Mouse (Mus musculus) embryo, embryonic 10 days (tissue): ENCODE measurements at regions not wholly inside any gene's neighbourhood (a gene's known extent, or its start where the extent isn't known, plus 50 kb on each side); places are given as distances from the start of the nearest gene placed in this dataset.

Experiments
- DNase-seq: peaks from one replicate; pipeline ENCODE4 v3.0.0-alpha.2; 2015; ENCODE audit warnings: low spot score

DNA sequence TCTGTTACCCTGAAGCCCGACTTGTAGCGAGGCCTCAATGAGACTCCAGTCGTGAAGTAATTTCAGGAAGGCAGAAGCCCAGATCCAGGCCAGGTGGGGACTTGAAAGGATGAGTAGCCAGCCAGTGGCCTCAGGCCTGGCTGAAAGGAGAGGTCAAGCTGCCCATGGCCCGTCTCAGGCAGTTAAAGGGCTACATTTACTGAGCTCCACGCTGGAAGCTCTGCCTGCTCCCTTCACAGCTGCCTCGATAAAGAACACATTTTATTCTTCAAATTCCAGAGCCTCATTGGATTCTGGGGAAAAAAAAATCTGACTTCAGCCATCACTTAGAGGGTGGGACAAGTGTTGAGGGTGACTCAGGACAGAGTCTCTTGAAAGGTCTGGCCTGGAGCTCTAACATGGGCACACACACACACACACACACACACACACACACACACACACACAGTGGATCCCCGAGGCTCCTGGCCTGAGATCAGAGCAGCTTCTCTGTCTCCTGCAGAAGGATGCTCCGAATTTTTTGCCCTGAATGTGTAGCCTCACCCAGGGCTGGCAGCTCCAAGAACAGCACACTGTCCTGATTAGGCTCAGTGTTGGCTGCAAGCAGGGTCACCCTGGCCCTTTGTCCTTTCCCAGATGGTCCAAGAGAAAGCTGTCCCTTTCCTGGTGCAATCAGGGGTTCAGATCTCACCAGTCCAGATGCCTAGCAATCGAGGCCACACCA lies 53.0 kb downstream of the Gadd45g start:
- DNase-seq = no peak

DNA sequence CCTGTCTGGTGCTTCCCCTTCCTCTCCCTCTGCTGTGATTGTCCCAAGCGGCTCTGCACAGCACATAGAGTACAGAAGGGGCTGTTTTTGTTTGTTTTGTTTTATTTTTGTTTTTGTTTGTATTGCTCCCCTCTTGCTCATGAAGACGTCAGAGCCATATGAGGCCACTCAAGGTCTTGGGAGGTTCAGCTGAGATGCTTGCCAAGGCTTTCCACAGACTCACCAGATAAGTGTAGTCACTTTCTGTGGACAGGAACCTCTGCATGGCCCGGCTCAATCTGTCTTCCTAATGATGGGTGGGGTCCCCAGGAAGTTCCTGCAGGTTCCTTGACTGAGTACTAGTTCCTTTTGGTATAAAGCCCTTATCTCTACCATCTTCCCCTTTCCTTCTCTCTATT lies 53.6 kb downstream of the Gadd45g start:
- no peak for DNase-seq

DNA sequence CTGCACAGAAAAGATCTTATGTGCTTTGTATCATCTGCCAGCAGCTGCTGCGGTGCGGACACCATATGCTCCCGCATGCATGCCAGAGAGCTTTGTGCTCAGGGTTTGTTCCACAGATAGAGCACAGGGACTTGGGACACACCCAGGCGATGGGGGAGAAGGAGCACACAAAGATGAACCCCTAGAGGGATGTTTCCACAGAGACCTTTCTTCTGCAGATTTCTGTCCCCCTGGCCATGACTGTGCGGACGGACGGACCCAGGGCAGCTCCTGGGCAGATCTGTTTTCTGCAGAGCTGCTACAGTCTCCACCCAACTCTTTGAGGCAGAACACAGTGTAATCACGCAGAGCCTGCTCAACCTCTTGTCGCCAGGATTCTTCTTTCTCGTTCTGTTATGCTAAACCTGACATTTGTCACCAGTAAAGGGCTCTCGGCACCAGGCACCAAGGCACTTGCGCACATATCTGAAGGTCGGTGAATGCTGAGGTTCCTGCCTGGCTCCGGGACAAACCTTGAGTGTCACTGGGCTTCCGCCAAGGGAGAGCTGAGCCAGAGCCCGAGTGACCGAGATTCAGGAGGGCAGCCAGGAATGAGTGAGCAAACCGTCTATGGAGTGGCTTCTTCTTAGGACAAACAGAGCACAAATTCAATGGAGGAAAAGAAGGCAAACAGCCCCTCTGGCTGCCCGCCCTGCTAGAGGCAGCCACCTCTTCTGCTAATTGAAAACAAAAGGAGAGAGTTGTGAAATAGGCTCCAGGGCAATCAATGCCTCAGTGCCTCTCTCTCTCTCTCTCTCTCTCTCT lies 56.2 kb downstream of the Gadd45g start:
- DNase-seq = peak; percentile 45

- DNase-seq = peak; percentile 42
Observed at GRCm38 (mm10) chr13:51903324-51903939, 57.0 kb downstream of the Gadd45g start.

DNA sequence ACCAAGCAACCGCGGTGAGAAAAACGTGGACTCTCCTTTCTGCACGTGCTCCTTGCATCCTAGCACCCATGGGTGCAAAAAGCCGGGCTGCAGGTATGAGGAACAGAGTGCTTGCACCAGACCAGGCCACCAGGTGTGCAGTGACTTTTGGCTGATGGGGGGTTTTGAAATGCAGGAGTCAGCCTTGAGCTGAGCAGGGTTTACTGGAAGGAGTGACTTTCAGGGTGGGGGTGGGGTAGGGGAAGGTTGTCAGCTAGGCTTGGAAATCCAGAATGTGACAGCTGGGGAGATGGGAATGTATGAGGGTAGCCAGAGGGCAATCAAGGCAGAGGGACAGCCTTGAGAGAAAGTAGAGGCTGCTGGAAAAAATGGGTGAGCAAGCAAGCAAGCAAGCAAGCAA lies 58.8 kb downstream of the Gadd45g start:
- no peak for DNase-seq

- DNase-seq = no peak
Observed at GRCm38 (mm10) chr13:51906103-51906502, 59.6 kb downstream of the Gadd45g start.

- DNase-seq = no peak
Observed at GRCm38 (mm10) chr13:51908514-51908913, 62.0 kb downstream of the Gadd45g start.

DNA sequence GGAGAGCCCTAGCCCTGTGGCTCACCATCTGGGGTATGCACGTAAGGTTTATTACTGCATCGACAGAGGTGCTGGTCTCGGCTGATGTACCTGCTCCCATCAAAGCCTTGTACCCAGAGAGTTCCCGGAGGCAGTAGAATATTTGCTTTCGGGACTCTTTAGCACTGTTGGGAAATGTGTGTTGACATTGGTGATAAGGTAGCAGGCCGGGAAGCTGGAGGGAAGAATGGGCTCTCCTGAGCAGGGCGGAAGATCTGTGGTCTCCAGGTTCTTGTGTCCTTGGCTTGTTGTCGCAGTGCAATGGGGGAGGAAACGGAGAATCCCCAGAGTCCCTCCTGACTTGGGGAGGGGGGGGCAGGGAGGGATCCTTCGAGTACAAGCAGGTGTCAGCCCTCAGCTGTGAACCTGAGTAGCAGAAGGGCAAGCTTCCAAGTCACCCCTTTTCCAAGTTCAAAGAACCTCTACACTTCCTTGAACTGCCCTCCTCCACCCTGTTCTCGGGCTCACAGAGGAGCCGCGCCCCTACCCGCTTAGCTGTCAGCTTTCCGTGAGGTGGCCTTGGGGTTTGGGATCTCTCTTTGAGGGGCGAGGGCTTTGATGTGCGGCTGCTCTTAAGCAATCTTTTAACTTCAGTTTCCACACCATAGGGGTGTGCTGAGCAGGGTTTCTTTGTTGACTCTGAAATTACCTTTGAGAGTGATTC lies 65.0 kb downstream of the Gadd45g start:
- DNase-seq = no peak

DNA sequence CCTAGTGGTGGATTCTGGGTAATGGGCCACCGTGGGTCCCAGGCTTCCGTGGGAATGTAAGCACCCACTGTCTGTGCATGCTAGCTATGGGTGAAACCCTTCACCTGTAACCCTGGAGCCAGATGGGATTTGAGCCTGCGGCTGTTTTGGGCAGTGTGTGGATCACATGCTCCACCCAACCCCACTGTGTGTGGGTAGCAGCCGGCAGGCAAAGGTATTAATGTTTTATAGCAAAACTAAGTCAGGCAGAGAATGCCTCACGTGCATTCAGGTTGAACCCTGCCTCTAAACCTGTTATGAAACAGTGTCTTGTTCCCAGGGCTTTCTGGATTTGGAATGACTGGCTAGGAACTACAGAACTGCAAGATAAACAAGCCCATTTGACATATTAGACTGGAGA lies 66.0 kb downstream of the Gadd45g start:
- DNase-seq = no peak

- DNase-seq = no peak
Observed at GRCm38 (mm10) chr13:51912994-51913393, 66.5 kb downstream of the Gadd45g start.

GRCm38 (mm10) chr13:51916666-51917240 lies 70.3 kb downstream of the Gadd45g start:
- no peak for DNase-seq

DNA sequence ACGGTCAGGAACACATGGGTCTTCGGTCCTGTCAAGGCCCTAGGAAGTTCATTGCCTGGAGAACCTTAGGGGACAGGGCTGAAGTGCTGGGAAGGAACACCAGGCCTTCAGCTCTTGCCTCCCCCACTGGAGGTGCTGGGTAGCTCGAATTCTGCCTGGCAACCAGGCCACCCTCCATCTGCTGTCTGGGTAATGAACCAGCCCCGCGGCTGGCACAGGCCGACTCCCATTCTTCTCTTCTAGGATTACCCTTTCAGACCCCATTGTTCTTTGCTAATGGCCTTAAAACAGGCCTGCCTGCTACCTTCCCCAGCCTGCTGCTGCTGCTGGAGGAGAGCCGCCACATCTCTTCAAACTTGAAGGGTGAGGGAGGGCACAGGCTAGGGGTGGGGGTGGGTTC lies 71.2 kb downstream of the Gadd45g start:
- DNase-seq = peak; percentile 28

DNA sequence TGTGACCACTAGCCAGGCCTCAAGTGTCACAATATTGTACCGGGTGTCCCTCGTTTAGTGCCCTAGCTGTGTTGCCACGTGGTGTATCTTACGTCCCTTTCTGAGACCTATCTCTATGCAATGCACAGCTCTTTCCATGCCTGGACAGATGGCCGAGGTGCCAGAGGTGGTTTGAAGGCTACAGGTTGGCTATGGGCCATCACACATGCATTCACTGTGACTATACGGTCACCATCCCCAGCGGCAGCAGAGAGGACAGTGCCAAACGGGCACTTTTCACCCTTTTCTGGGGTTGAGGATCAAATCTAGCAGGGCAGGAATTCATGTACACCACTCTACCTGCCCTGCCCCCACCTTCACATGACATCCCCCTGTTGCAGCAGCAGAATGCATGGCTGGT lies 71.6 kb downstream of the Gadd45g start:
- no peak for DNase-seq

DNA sequence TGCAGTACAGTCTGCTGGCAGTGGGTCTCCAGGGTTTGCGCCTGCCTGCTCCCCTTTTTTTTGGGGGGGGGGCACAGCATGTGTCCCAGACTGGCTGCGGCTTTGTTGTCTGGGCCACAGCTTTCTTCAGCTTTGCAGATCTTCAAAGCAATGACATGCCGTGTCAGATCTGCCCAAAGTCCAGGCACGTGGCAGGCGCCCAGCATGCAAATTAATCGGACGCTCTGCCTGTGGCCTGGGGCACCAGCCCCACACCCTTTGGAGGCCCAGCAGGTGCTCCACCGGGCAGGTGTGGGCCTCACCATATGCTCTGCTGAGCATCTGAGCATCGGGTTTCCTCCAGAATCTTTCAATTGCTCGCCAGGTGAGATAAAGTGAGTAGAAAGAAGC lies 72.3 kb downstream of the Gadd45g start:
- peak; percentile 58 for DNase-seq

GRCm38 (mm10) chr13:51919171-51919793 lies 72.8 kb downstream of the Gadd45g start:
- peak; percentile 54 for DNase-seq

GRCm38 (mm10) chr13:51919937-51920336 lies 73.5 kb downstream of the Gadd45g start:
- no peak for DNase-seq

GRCm38 (mm10) chr13:51920511-51921351 lies 74.3 kb downstream of the Gadd45g start:
- peak; percentile 79 for DNase-seq

- peak; percentile 36 for DNase-seq
Observed at GRCm38 (mm10) chr13:51921550-51921949, 75.1 kb downstream of the Gadd45g start.

DNA sequence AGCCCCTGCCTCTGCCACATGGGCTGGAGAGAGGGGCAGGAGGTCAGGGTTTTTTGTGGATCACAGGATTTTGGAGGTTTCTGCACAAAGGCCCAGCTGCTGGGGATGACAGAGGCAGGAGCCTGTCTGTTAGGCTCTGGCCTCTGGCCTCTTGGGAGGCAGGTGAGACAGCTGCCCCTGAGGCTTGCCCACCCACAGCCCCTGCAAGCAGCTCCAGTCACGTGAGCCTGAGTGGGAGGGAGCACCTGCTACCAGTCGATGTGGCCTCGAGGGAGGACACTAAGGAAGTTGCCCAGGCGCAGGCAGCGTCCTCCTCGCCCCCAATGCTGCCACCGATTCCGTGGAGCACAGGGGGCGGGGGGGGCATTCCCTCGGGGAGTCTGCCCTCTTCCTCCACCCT lies 80.3 kb downstream of the Gadd45g start:
- peak; percentile 27 for DNase-seq

- no peak for DNase-seq
Observed at GRCm38 (mm10) chr13:51929730-51930129, 83.3 kb downstream of the Gadd45g start.

- no peak for DNase-seq
Observed at GRCm38 (mm10) chr13:51930301-51930747, 83.8 kb downstream of the Gadd45g start.
